Mouse (Mus musculus) embryonic facial prominence, embryonic 11.5 days (tissue): ENCODE results near the gene Adcy2. TPM values are rescaled to one million over a fixed set of nuclear protein-coding genes. Genes with fewer than 3 reads are reported as not detected.

Experiments
- ATAC-seq: fragments of 200-750 bp; cut with Nextera tagmentation; replicated peaks from 2 replicates; pipeline ENCODE4 v1.8.0; 2017; ENCODE audit warnings: low read depth; ENCODE audit not compliant: insufficient number of reproducible peaks, low FRiP score, low TSS enrichment
- DNase-seq: peaks from one replicate; pipeline ENCODE4 v3.0.0-alpha.2; 2015; ENCODE audit warnings: low spot score
- H3K27ac ChIP-seq: fragments of 300-500 bp; sonication (generic); replicated peaks from 2 replicates; pipeline ENCODE4 v1.5.1; 2014; ENCODE audit warnings: mild to moderate bottlenecking, low read depth, low read length, control low read depth
- H3K27me3 ChIP-seq: fragments of 300-500 bp; sonication (generic); 2 replicates; pipeline ENCODE4 v1.6.1; 2014; ENCODE audit warnings: mild to moderate bottlenecking, low read length, moderate library complexity, mixed read lengths; ENCODE audit not compliant: control insufficient read depth, insufficient read depth
- H3K36me3 ChIP-seq: fragments of 300-500 bp; sonication (generic); replicated peaks from 2 replicates; pipeline ENCODE4 v1.6.1; 2014; ENCODE audit warnings: low read depth, mild to moderate bottlenecking, low read length, moderate library complexity, mixed read lengths; ENCODE audit not compliant: control insufficient read depth, insufficient read depth
- H3K4me1 ChIP-seq: fragments of 300-500 bp; sonication (generic); 2 replicates; pipeline ENCODE4 v1.6.1; 2014; ENCODE audit warnings: low read length, mixed read lengths; ENCODE audit not compliant: control insufficient read depth, insufficient read depth
- H3K4me2 ChIP-seq: fragments of 300-500 bp; sonication (generic); 2 replicates; pipeline ENCODE4 v1.6.1; 2014; ENCODE audit warnings: low read depth, mild to moderate bottlenecking, control low read depth, low read length, moderate library complexity
- H3K4me3 ChIP-seq: fragments of 300-500 bp; sonication (generic); 2 replicates; pipeline ENCODE4 v1.5.1; 2014; ENCODE audit warnings: low read depth, low read length, control low read depth
- H3K9ac ChIP-seq: fragments of 300-500 bp; sonication (generic); replicated peaks from 2 replicates; pipeline ENCODE4 v1.6.1; 2014; ENCODE audit warnings: mild to moderate bottlenecking, control low read depth, low read length
- H3K9me3 ChIP-seq: fragments of 300-500 bp; sonication (generic); replicated peaks from 2 replicates; pipeline ENCODE4 v1.6.1; 2016; ENCODE audit warnings: mild to moderate bottlenecking, low read length, inconsistent platforms, mixed read lengths; ENCODE audit not compliant: control insufficient read depth
- WGBS: fragments of 180-500 bp; shearing (Covaris S2); extraction: QIAGEN DNeasy Blood & Tissue Kit; methylation state at CpG from one replicate; pipeline ENCODE4 v1.1.7; 2014; 5-methylcytosine and 5-hydroxymethylcytosine counted together
- polyA plus RNA-seq: library from polyadenylated mRNA; unstranded; fragments of >200 nt; fragmentation: Nextera tagmentation; extraction: Ambion mirVana; gene quantifications from 2 replicates; pipeline ENCODE4 v1.2.1, GENCODE M21; 2014

Adcy2 gene
- polyA plus RNA-seq, 1 experiment from 2014 or later, result 2.1 TPM

- no peaks in the 10 kb centered on the region for H3K4me1 ChIP-seq
Measured at GRCm38 (mm10) chr13:68583961-68584360, 415.4 kb downstream of the Adcy2 start.

DNA sequence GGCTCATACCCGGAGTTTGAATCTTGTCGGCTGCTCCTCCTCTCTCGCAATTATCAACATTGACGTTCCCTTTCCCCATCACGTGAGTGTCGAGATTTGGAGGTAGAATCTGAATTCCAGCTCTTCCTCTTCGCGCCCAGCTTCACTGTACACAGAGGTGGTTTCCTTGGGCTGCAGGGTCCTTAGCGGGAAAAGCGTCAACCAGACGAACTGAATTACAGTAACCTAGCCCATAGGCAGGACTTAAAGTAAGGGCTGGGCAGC is 416.9 kb downstream of the Adcy2 start:
- Histone ChIP-seq H3K4me2 (peak overlapping the region; percentile 80), H3K9me3 (no peaks in the 10 kb centered on the region), H3K27me3 (no peaks in the 10 kb centered on the region), H3K36me3 (peaks cover 2% of the 10 kb centered on the region; the same call in 1 of the 2 replicates), H3K27ac (0 out of 2 replicates have a peak overlapping the region, but pooled peaks have one; percentile 52), H3K4me1 (no peaks in the 10 kb centered on the region), H3K4me3 (peak overlapping the region; percentile 67), H3K9ac (peak overlapping the region; percentile 85)
- no peak for ATAC-seq
- under 1% methylated on average over 11 of the region's 11 CpGs for WGBS
- DNase-seq, result peak; percentile 35

More at GRCm38 (mm10) chr13:68583961-68584360, 415.4 kb downstream of the Adcy2 start:
- DNase-seq (no peak), ATAC-seq (no peak)
- Histone ChIP-seq H3K4me3 (no peak overlapping the region), H3K9ac (no peak overlapping the region), H3K36me3 (peaks cover 2% of the 10 kb centered on the region), H3K4me2 (no peak overlapping the region), H3K27me3 (no peaks in the 10 kb centered on the region), H3K27ac (no peak overlapping the region), H3K9me3 (no peaks in the 10 kb centered on the region)
- 95% methylated on average over 11 of the region's 11 CpGs for WGBS

GRCm38 (mm10) chr13:68581747-68582516 is 417.4 kb downstream of the Adcy2 start, which contains the start of the genes Mtrr and Fastkd3:
TSS of gene Mtrr (minus strand) at chr13:68582149.
TSS of gene Fastkd3 (plus strand) at chr13:68582234.
- ATAC-seq (peak; percentile 99), DNase-seq (peak; percentile 97)
- Histone ChIP-seq H3K4me3 (peak within 1 kb of the TSS; percentile 67), H3K9me3 (no peaks in the 10 kb centered on the region), H3K27me3 (no peaks in the 10 kb centered on the region), H3K4me2 (peak within 1 kb of the TSS; percentile 80), H3K9ac (peak within 1 kb of the TSS; percentile 85), H3K36me3 (peaks cover 2% of the 10 kb centered on the region; the same call in 1 of the 2 replicates), H3K27ac (peak within 1 kb of the TSS; percentile 52; the same call in 1 of the 2 replicates), H3K4me1 (no peaks in the 10 kb centered on the region)
- under 1% methylated on average over 71 of the region's 81 CpGs for WGBS

DNA sequence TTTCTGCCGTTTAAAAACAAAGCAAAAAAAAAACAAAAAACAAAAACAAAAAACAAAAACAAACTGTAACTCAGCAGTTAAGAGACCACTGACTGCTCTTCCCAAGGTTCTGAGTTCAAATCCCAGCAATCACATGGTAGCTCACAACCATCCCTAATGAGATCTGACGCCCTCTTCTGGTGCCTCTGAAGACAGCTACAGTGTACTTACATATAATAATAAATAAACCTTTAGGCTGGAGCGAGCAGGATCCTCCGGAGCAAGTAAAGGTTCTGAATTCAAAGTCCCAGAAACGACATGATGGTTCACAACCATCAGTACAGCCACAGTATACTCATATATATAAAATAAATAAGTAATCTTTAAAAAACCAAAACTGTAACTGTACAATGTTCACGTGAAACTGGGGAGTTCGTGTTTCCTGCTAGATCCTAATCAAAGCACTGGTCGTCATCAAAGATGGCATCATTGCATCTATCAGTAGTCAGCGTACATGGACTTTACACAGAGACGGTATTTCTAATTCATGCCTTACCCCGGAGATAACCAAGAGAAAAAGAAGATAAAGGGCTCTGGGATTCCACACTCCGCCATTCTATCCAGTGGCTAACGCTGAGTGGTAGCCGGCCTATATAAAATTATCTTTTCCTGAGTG is 418.1 kb downstream of the Adcy2 start:
- DNase-seq, result peak; percentile 3
- WGBS, result 27% methylated on average over 14 of the region's 14 CpGs
- Histone ChIP-seq H3K36me3 (peaks cover 2% of the 10 kb centered on the region; the same call in 1 of the 2 replicates), H3K27me3 (no peaks in the 10 kb centered on the region), H3K4me2 (peak overlapping the region; percentile 48), H3K4me1 (no peaks in the 10 kb centered on the region), H3K4me3 (peak overlapping the region; percentile 67), H3K27ac (peak overlapping the region; percentile 44; the same call in 1 of the 2 replicates), H3K9ac (peak overlapping the region; percentile 85), H3K9me3 (no peaks in the 10 kb centered on the region)
- peak; percentile 12 for ATAC-seq

GRCm38 (mm10) chr13:68577945-68578344 is 421.4 kb downstream of the Adcy2 start:
- ATAC-seq (no peak), DNase-seq (no peak)
- no peak overlapping the region for H3K4me3 ChIP-seq
- H3K9ac ChIP-seq, result no peak overlapping the region
- no peaks in the 10 kb centered on the region for H3K9me3 ChIP-seq
- H3K27me3 ChIP-seq, result no peaks in the 10 kb centered on the region
- no peak overlapping the region for H3K4me2 ChIP-seq
- WGBS, result 88% methylated on average over 7 of the region's 7 CpGs
- no peaks in the 10 kb centered on the region; the same call in 1 of the 2 replicates for H3K36me3 ChIP-seq
- H3K4me1 ChIP-seq, result no peaks in the 10 kb centered on the region
- H3K27ac ChIP-seq, result no peak overlapping the region

GRCm38 (mm10) chr13:68574398-68574797 is 424.9 kb downstream of the Adcy2 start:
- 85% methylated on average over 4 of the region's 4 CpGs for WGBS

DNA sequence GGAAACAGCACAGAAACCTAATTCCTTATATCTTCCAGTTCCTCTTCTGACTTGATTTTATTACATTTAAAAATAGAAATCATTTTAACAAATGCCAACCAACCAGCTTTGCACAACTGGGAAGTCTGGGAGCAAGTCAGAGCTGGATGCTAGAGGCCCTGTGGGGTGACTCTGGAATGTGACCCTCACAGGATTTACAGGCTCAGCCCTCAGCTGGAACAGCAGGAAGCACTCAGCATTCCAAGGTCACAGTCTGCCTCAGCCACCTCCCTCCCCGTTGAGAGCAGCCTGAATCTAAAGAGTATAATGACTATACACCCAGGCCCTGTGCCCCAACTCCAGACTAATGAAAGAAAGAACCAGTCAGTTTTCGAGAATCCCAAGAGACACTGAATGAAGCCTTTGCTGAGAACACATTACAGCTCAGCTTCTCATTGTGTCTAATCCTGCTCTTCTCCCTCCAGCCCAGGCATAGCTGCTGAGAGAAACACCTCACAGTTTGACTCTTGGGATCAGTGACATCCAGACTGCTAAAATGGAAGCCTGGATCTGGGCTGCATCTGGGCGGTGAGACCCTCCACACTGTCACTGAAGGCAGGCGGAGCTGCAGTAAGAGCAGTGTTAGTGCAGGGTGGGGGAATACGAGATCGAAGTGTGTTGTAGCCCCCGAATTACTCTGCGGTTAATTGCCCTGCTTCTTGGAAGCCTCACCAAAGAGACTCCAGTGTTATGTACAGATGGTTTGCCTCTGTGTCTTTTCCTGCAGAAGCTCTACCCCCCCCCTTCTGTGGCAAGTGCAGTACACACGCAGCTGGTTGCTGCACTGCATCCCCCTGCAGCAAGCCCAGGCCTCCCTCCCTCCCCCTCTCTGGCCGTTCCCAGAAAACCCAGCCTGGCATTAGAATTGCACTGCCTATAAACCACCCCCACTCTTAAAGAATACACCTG is 426.1 kb downstream of the Adcy2 start:
- H3K9me3 ChIP-seq, result no peaks in the 10 kb centered on the region
- no peak overlapping the region for H3K9ac ChIP-seq
- H3K4me1 ChIP-seq, result no peaks in the 10 kb centered on the region
- 61% methylated on average over 10 of the region's 10 CpGs for WGBS
- H3K27ac ChIP-seq, result no peak overlapping the region
- peaks cover 5% of the 10 kb centered on the region for H3K36me3 ChIP-seq
- no peaks in the 10 kb centered on the region for H3K27me3 ChIP-seq
- no peak overlapping the region for H3K4me3 ChIP-seq
- no peak overlapping the region for H3K4me2 ChIP-seq
- ATAC-seq, result peak; percentile 53; the same call in 1 of the 2 replicates
- DNase-seq, result peak; percentile 46

More at GRCm38 (mm10) chr13:68574398-68574797, 424.9 kb downstream of the Adcy2 start:
- peaks cover 5% of the 10 kb centered on the region; the same call in 1 of the 2 replicates for H3K36me3 ChIP-seq
- no peak overlapping the region for H3K9ac ChIP-seq
- DNase-seq (no peak), ATAC-seq (no peak)
- no peak overlapping the region for H3K4me3 ChIP-seq
- H3K4me1 ChIP-seq, result no peaks in the 10 kb centered on the region
- no peaks in the 10 kb centered on the region for H3K27me3 ChIP-seq
- H3K4me2 ChIP-seq, result no peak overlapping the region
- H3K9me3 ChIP-seq, result no peaks in the 10 kb centered on the region
- no peak overlapping the region for H3K27ac ChIP-seq
